Mouse (Mus musculus) intestine, postnatal 0 days (tissue): ENCODE measurements around the gene Slc4a5. TPM values are rescaled to one million over a fixed set of nuclear protein-coding genes. Genes with fewer than 3 reads are reported as not detected.

ENCODE experiments used
- ATAC-seq: fragments of 200-750 bp; cut with Nextera tagmentation; 2 replicates; pipeline ENCODE4 v1.8.0; 2017; ENCODE audit warnings: mild to moderate bottlenecking, moderate TSS enrichment, moderate library complexity
- H3K27ac ChIP-seq: fragments of 300-500 bp; sonication (generic); 2 replicates; pipeline ENCODE4 v1.5.1; 2014; ENCODE audit warnings: mild to moderate bottlenecking, low read depth, low read length, moderate library complexity
- H3K27me3 ChIP-seq: fragments of 300-500 bp; sonication (generic); replicated peaks from 2 replicates; pipeline ENCODE4 v1.6.1; 2014; ENCODE audit warnings: low read length, mixed read lengths; ENCODE audit not compliant: control insufficient read depth, insufficient read depth
- H3K36me3 ChIP-seq: fragments of 300-500 bp; sonication (generic); 2 replicates; pipeline ENCODE4 v1.6.1; 2014; ENCODE audit warnings: mild to moderate bottlenecking, moderate library complexity; ENCODE audit not compliant: control insufficient read depth, insufficient read depth
- H3K4me1 ChIP-seq: fragments of 300-500 bp; sonication (generic); replicated peaks from 2 replicates; pipeline ENCODE4 v1.6.1; 2014; ENCODE audit warnings: antibody characterized with exemption, low read length, mixed read lengths; ENCODE audit not compliant: control insufficient read depth, insufficient read depth
- H3K4me2 ChIP-seq: fragments of 300-500 bp; sonication (generic); replicated peaks from 2 replicates; pipeline ENCODE4 v1.6.1; 2014; ENCODE audit warnings: low read depth, mild to moderate bottlenecking, moderate library complexity
- H3K4me3 ChIP-seq: fragments of 300-500 bp; sonication (generic); 2 replicates; pipeline ENCODE4 v1.5.1; 2014; ENCODE audit warnings: low read depth, low read length
- H3K9ac ChIP-seq: fragments of 300-500 bp; sonication (generic); 2 replicates; pipeline ENCODE4 v1.6.1; 2014; ENCODE audit warnings: mild to moderate bottlenecking, low read depth, low read length
- H3K9me3 ChIP-seq: fragments of 300-500 bp; sonication (generic); 2 replicates; pipeline ENCODE4 v1.6.1; 2016; ENCODE audit warnings: mixed run types; ENCODE audit not compliant: control insufficient read depth
- CTCF ChIP-seq: sonication (generic); IDR thresholded peaks from 2 replicates; pipeline ENCODE4 v1.5.1; 2016; ENCODE audit warnings: low read depth, mild to moderate bottlenecking, control low read depth, antibody characterized with exemption, moderate library complexity
- WGBS: fragments of 180-500 bp; shearing (Covaris S2); extraction: QIAGEN DNeasy Blood & Tissue Kit; methylation state at CpG from one replicate; pipeline ENCODE4 v1.1.7; 2014; 5-methylcytosine and 5-hydroxymethylcytosine counted together
- polyA plus RNA-seq: library from polyadenylated mRNA; unstranded; fragments of >200 nt; fragmentation: Nextera tagmentation; extraction: Ambion mirVana; gene quantifications from 2 replicates; pipeline ENCODE4 v1.2.1, GENCODE M21; 2015

The Slc4a5 gene
- polyA plus RNA-seq, 1 experiment from 2014 or later, result 1.5 TPM

DNA sequence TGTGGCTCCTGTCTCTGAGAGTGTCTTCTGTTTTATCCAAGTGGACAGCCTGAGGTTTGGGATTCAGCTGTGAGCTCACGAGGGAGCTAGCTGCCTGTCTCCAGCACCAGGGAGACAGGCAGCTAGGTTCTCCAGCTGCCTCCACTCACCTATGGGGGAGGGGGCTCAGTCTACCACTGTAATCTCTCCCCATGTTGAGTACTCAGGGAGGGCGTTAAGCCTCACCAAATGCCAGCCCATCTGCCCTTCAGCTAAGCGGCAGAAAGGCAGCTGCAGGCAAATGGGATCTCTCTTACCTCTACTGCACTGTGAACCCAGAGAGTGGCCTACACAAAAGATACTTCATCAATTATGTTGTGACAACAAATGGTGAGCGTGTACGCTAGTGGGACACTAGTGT, 8.1 kb upstream of the Slc4a5 start:
- no peaks in the 10 kb centered on the region for H3K9me3 ChIP-seq
- TF ChIP-seq CTCF, result no peak
- H3K27ac ChIP-seq, result no peak overlapping the region
- 44% methylated on average over 5 of the region's 5 CpGs for WGBS
- ATAC-seq, result no peak
- no peaks in the 10 kb centered on the region for H3K36me3 ChIP-seq
- no peak overlapping the region for H3K9ac ChIP-seq
- no peak overlapping the region for H3K4me2 ChIP-seq
- H3K4me3 ChIP-seq, result no peak overlapping the region
- peaks cover 4% of the 10 kb centered on the region; the same call in 1 of the 2 replicates for H3K4me1 ChIP-seq
- H3K27me3 ChIP-seq, result no peaks in the 10 kb centered on the region

DNA sequence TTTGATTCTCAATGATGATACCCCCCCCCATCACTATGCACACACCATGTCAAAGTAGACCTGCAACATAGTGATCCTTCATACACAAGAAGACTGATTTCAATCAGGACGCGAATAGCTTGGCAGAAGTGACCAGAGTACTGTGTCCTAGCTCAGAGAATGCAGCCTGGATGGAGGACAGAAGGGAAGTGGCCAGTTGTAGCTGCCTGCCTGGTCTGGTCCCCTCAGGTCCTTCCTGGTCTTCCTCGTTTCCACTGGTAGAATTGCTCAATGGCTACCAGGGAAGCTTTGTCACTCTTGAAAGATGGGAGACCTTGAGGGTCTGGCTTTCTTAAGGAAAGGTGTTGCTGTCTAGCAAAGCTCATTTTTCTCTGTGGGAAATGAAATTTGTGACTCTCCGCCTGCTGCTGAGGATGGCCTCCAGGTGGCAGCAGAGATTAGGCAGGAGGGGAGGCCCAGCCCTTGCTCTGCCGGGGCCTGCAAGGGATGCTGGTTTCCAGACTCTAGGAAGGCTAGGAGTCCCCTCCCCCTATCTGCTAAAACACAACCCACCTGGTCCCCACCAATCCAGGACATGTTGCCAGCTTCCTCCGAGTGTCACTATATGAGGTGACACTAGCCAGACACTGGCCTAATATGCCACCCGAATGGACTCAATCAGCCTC, 4.5 kb upstream of the Slc4a5 start:
- ATAC-seq, result peak; percentile 45; the same call in 1 of the 2 replicates
- H3K27me3 ChIP-seq, result no peaks in the 10 kb centered on the region
- 16% methylated on average over 7 of the region's 7 CpGs for WGBS
- H3K36me3 ChIP-seq, result no peaks in the 10 kb centered on the region
- H3K9me3 ChIP-seq, result no peaks in the 10 kb centered on the region
- no peak overlapping the region for H3K9ac ChIP-seq
- no peaks in the 10 kb centered on the region for H3K4me1 ChIP-seq
- peak; percentile 98 for TF ChIP-seq CTCF
- H3K4me2 ChIP-seq, result no peak overlapping the region
- H3K4me3 ChIP-seq, result no peak overlapping the region
- H3K27ac ChIP-seq, result no peak overlapping the region

- Histone ChIP-seq H3K27me3 (no peaks in the 10 kb centered on the region), H3K4me3 (no peak overlapping the region), H3K9ac (no peak overlapping the region), H3K4me2 (no peak overlapping the region), H3K4me1 (no peaks in the 10 kb centered on the region), H3K27ac (no peak overlapping the region), H3K9me3 (no peaks in the 10 kb centered on the region), H3K36me3 (no peaks in the 10 kb centered on the region)
- 37% methylated on average over 2 of the region's 2 CpGs for WGBS
- no peak for TF ChIP-seq CTCF
- ATAC-seq, result no peak
Measured at GRCm38 (mm10) chr6:83231486-83231885, 11.9 kb downstream of the Slc4a5 start.

DNA sequence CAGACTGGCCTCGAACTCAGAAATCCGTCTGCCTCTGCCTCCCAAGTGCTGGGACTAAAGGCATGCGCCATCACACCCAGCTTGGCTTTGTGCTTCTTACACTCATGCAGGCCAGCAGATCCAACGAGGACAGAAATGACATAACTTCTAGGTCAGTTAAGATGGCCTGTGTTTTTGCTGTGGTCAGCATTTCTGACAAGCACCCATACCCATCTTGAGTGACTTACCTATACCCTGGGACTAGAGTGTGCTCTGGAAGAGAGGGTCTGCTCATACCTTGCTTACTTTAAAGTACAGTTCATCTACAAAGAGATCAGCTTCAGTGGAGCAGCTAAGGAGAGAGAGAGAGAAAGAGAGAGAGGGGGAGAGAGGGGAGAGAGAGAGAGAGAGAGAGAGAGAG, 13.7 kb downstream of the Slc4a5 start:
- ATAC-seq, result no peak
- Histone ChIP-seq H3K36me3 (no peaks in the 10 kb centered on the region), H3K9ac (no peak overlapping the region), H3K4me2 (no peak overlapping the region), H3K4me3 (no peak overlapping the region), H3K9me3 (no peaks in the 10 kb centered on the region), H3K4me1 (no peaks in the 10 kb centered on the region), H3K27me3 (peaks cover 7% of the 10 kb centered on the region; the same call in 1 of the 2 replicates), H3K27ac (no peak overlapping the region)
- 86% methylated on average over 4 of the region's 4 CpGs for WGBS
- TF ChIP-seq CTCF, result no peak

DNA sequence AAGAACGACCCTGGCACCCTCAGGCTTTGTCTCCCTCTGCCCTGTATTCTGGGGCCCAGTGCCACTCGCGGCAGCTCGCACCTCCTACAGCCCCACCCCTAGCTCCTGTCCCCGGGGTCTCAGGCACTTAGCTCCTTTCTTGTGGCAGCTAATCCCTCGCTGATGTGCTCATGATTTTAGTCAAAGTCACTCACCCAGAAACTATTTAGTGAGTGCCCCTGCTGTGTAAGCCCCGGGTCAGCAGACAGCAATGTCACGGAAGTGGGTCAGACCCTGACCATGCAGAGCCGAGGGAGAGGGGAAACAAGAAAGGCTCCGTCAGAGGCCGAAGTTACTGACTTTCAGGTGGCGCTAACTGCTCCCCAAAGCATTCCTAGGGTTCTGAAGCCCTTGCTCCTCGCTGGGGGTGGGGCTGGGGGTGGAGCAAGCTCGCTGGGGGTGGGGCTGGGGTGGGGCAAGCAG, 14.7 kb downstream of the Slc4a5 start:
- H3K27me3 ChIP-seq, result peaks cover 10% of the 10 kb centered on the region; the same call in 1 of the 2 replicates
- no peaks in the 10 kb centered on the region for H3K4me1 ChIP-seq
- TF ChIP-seq CTCF, result no peak
- H3K9me3 ChIP-seq, result no peaks in the 10 kb centered on the region
- ATAC-seq, result no peak
- 7% methylated on average over 14 of the region's 14 CpGs for WGBS
- peak overlapping the region; percentile 18; the same call in 1 of the 2 replicates for H3K4me3 ChIP-seq
- no peaks in the 10 kb centered on the region for H3K36me3 ChIP-seq
- H3K4me2 ChIP-seq, result peak overlapping the region; percentile 60
- no peak overlapping the region for H3K27ac ChIP-seq
- no peak overlapping the region; the same call in 1 of the 2 replicates for H3K9ac ChIP-seq

- TF ChIP-seq CTCF, result no peak
- no peak for ATAC-seq
- WGBS, result 3% methylated on average over 9 of the region's 9 CpGs
- H3K4me1 ChIP-seq, result no peaks in the 10 kb centered on the region
- no peak overlapping the region for H3K4me2 ChIP-seq
- no peaks in the 10 kb centered on the region for H3K36me3 ChIP-seq
- H3K27me3 ChIP-seq, result peaks cover 10% of the 10 kb centered on the region; the same call in 1 of the 2 replicates
- no peak overlapping the region for H3K4me3 ChIP-seq
- H3K27ac ChIP-seq, result no peak overlapping the region
- no peaks in the 10 kb centered on the region for H3K9me3 ChIP-seq
- no peak overlapping the region for H3K9ac ChIP-seq
Measured at GRCm38 (mm10) chr6:83237123-83237522, 17.5 kb downstream of the Slc4a5 start.
